Mouse (Mus musculus) heart, adult 2 months (tissue): ENCODE data around the gene Ovol1.

Source experiments
- CTCF ChIP-seq: fragments of 200-600 bp; IDR thresholded peaks from 2 replicates; pipeline ENCODE4 v1.8.1; 2022; ENCODE audit warnings: antibody characterized with exemption, mild to moderate bottlenecking, moderate library complexity
- EP300 ChIP-seq: fragments of 200-500 bp; IDR thresholded peaks from 2 replicates; pipeline ENCODE4 v1.6.1; 2011; ENCODE audit warnings: low read depth, low read length, control low read depth; ENCODE audit not compliant: insufficient read depth

DNA sequence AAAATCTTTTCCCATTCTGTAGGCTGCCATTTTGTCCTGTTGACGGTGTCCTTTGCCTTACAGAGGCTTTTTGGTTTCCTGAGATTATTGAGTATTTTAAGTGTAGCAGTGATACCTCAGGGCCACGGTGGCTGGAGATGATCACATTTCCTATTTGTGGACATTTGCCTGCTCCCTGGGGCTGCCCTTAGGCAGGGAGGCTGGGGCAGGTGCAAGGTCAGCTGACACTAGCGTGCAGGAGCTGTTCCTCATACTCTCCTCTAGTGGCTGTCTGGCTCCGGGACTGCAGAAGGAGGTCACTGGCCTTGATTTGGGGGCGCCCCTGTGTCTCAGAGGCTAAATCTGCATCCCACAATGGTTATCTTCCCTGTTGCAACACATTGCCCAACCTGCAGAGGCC is 35.2 kb downstream of the Ovol1 start:
- TF ChIP-seq CTCF (no peak), EP300 (no peak)
